Mouse (Mus musculus) CH12.LX (cell line): ENCODE results near the gene Gtf2h1. TPM values are rescaled to one million over a fixed set of nuclear protein-coding genes. Genes with fewer than 3 reads are reported as not detected.

ENCODE experiments used
- DNase-seq: peaks from one replicate; pipeline ENCODE4 v3.0.0-alpha.2; 2013; ENCODE audit errors: extremely low read depth
- H3K27ac ChIP-seq: 2 replicates; pipeline ENCODE4 v1.5.1; 2012; ENCODE audit warnings: low read depth, mild to moderate bottlenecking, control low read depth, moderate library complexity; ENCODE audit not compliant: insufficient read depth
- H3K27me3 ChIP-seq: replicated peaks from 2 replicates; pipeline ENCODE3; 2012; ENCODE audit warnings: inconsistent platforms
- H3K36me3 ChIP-seq, 2 experiments: replicated peaks in 1 of 2; 2 replicates each; pipeline versions ENCODE3 to v1.6.1; 2012; ENCODE audit warnings: inconsistent platforms in 1 of 2, low read length in 1 of 2, mild to moderate bottlenecking in 1 of 2, mixed read lengths in 1 of 2, moderate library complexity in 1 of 2; ENCODE audit not compliant: control insufficient read depth in 1 of 2, insufficient read depth in 1 of 2
- H3K4me1 ChIP-seq, 2 experiments: 2 replicates each; pipeline ENCODE4 v1.6.1; 2012; ENCODE audit warnings: inconsistent platforms in 1 of 2, moderate library complexity in 1 of 2; ENCODE audit not compliant: insufficient read depth in 2 of 2, control insufficient read depth in 1 of 2
- H3K4me2 ChIP-seq: 2 replicates; pipeline ENCODE4 v1.6.1; 2012; ENCODE audit warnings: low read depth, mild to moderate bottlenecking, control low read depth; ENCODE audit not compliant: poor library complexity, insufficient read depth, severe bottlenecking
- H3K4me3 ChIP-seq, 3 experiments: fragments of 150-350 bp in 1 of 3; sonication (generic) in 1 of 3; replicated peaks in 1 of 3; 2 replicates each; pipeline versions ENCODE3 to v1.5.1; 2011 to 2012; ENCODE audit warnings: low read depth in 2 of 3, low read length in 2 of 3, mild to moderate bottlenecking in 2 of 3, moderate library complexity in 2 of 3, control low read depth in 1 of 3, improper control_type of control experiment in 1 of 3, inconsistent platforms in 1 of 3, mixed read lengths in 1 of 3; ENCODE audit not compliant: poor library complexity in 1 of 3
- H3K79me2 ChIP-seq: replicated peaks from 2 replicates; pipeline ENCODE4 v1.6.1; 2012; ENCODE audit warnings: mild to moderate bottlenecking, moderate library complexity; ENCODE audit not compliant: control insufficient read depth, poor library complexity, insufficient read depth, severe bottlenecking; ENCODE audit errors: extremely low read depth
- H3K9ac ChIP-seq: 2 replicates; pipeline ENCODE4 v1.6.1; 2012; ENCODE audit warnings: low read depth, mild to moderate bottlenecking, control low read depth, moderate library complexity; ENCODE audit not compliant: insufficient read depth
- H3K9me3 ChIP-seq: replicated peaks from 2 replicates; pipeline ENCODE3; 2012; ENCODE audit warnings: low read length, inconsistent platforms, mixed read lengths
- CHD1 ChIP-seq: IDR thresholded peaks from 2 replicates; pipeline ENCODE4 v1.6.1; 2012; ENCODE audit warnings: low read depth, low read length, improper control_type of control experiment, inconsistent platforms
- CTCF ChIP-seq, 2 experiments: IDR thresholded peaks in 1 of 2; conservative IDR thresholded peaks in 1 of 2; 2 replicates each; pipeline ENCODE4 v1.5.1; 2011 to 2012; ENCODE audit warnings: low read depth in 2 of 2, low read length in 2 of 2, improper control_type of control experiment in 1 of 2, inconsistent platforms in 1 of 2, mild to moderate bottlenecking in 1 of 2, moderate library complexity in 1 of 2
- E2F4 ChIP-seq: IDR thresholded peaks from 2 replicates; pipeline ENCODE4 v1.6.1; 2011; ENCODE audit warnings: low read depth, low read length, improper control_type of control experiment; ENCODE audit not compliant: insufficient replicate concordance
- EP300 ChIP-seq: IDR thresholded peaks from 2 replicates; pipeline ENCODE4 v1.6.1; 2011; ENCODE audit warnings: low read length, improper control_type of control experiment
- GABPA ChIP-seq: IDR thresholded peaks from 2 replicates; pipeline ENCODE4 v1.6.1; 2012; ENCODE audit warnings: low read depth, low read length, improper control_type of control experiment, inconsistent platforms; ENCODE audit not compliant: insufficient replicate concordance
- HCFC1 ChIP-seq: IDR thresholded peaks from 2 replicates; pipeline ENCODE4 v1.6.1; 2012; ENCODE audit warnings: low read depth, mild to moderate bottlenecking, inconsistent platforms, low read length, improper control_type of control experiment
- IRF4 ChIP-seq: IDR thresholded peaks from 2 replicates; pipeline ENCODE4 v1.6.1; 2014; ENCODE audit warnings: low read depth, mild to moderate bottlenecking, inconsistent platforms, low read length, improper control_type of control experiment
- JUN ChIP-seq: IDR thresholded peaks from 2 replicates; pipeline ENCODE4 v1.6.1; 2011; ENCODE audit warnings: low read depth, mild to moderate bottlenecking, low read length, improper control_type of control experiment, moderate library complexity; ENCODE audit not compliant: insufficient read depth
- JUND ChIP-seq: conservative IDR thresholded peaks from 2 replicates; pipeline ENCODE4 v1.6.1; 2011; ENCODE audit warnings: low read depth, low read length, improper control_type of control experiment
- KAT2A ChIP-seq: IDR thresholded peaks from 2 replicates; pipeline ENCODE4 v1.6.1; 2012; ENCODE audit warnings: low read length, improper control_type of control experiment, inconsistent platforms; ENCODE audit not compliant: insufficient replicate concordance
- MAZ ChIP-seq: IDR thresholded peaks from 2 replicates; pipeline ENCODE4 v1.6.1; 2012; ENCODE audit warnings: low read depth, mild to moderate bottlenecking, inconsistent platforms, low read length, improper control_type of control experiment, moderate library complexity
- MXI1 ChIP-seq: IDR thresholded peaks from 2 replicates; pipeline ENCODE4 v1.6.1; 2011; ENCODE audit warnings: mild to moderate bottlenecking, low read depth, low read length, improper control_type of control experiment
- NELFE ChIP-seq: IDR thresholded peaks from 2 replicates; pipeline ENCODE4 v1.6.1; 2011; ENCODE audit warnings: low read depth, low read length, improper control_type of control experiment
- POLR2A ChIP-seq: IDR thresholded peaks from 2 replicates; pipeline ENCODE4 v1.6.1; 2011; ENCODE audit warnings: low read depth, mild to moderate bottlenecking, improper control_type of control experiment, low read length
- POLR2AphosphoS2 ChIP-seq: IDR thresholded peaks from 2 replicates; pipeline ENCODE4 v1.6.1; 2011; ENCODE audit warnings: low read depth, low read length, improper control_type of control experiment
- RAD21 ChIP-seq: IDR thresholded peaks from 2 replicates; pipeline ENCODE4 v1.6.1; 2011; ENCODE audit warnings: low read depth, mild to moderate bottlenecking, low read length, improper control_type of control experiment, moderate library complexity
- RCOR1 ChIP-seq: conservative IDR thresholded peaks from 2 replicates; pipeline ENCODE4 v1.6.1; 2012; ENCODE audit warnings: low read depth, mild to moderate bottlenecking, inconsistent platforms, low read length, improper control_type of control experiment
- SMC3 ChIP-seq: IDR thresholded peaks from 2 replicates; pipeline ENCODE4 v1.6.1; 2011; ENCODE audit warnings: low read depth, low read length, improper control_type of control experiment
- TBP ChIP-seq: conservative IDR thresholded peaks from 2 replicates; pipeline ENCODE4 v1.6.1; 2011; ENCODE audit warnings: low read depth, low read length, improper control_type of control experiment
- USF1 ChIP-seq: IDR thresholded peaks from 2 replicates; pipeline ENCODE4 v1.6.1; 2014; ENCODE audit warnings: low read depth, mild to moderate bottlenecking, inconsistent platforms, low read length, improper control_type of control experiment
- USF2 ChIP-seq: conservative IDR thresholded peaks from 2 replicates; pipeline ENCODE4 v1.6.1; 2011; ENCODE audit warnings: low read depth, low read length, improper control_type of control experiment
- ZC3H11A ChIP-seq: IDR thresholded peaks from 2 replicates; pipeline ENCODE4 v1.6.1; 2012; ENCODE audit warnings: low read depth, mild to moderate bottlenecking, inconsistent platforms, low read length, improper control_type of control experiment
- ZKSCAN1 ChIP-seq: IDR thresholded peaks from 2 replicates; pipeline ENCODE4 v1.6.1; 2012; ENCODE audit warnings: low read depth, inconsistent platforms, low read length, improper control_type of control experiment, borderline replicate concordance
- ZMIZ1 ChIP-seq: IDR thresholded peaks from 2 replicates; pipeline ENCODE4 v1.6.1; 2012; ENCODE audit warnings: low read depth, mild to moderate bottlenecking, inconsistent platforms, low read length, improper control_type of control experiment
- ZNF384 ChIP-seq: IDR thresholded peaks from 2 replicates; pipeline ENCODE4 v1.6.1; 2012; ENCODE audit warnings: low read depth, low read length, improper control_type of control experiment, inconsistent platforms
- dilution Hi-C: fragments of 300-500 bp; cut with MboI; formaldehyde crosslinking; loops from 2 replicates; pipeline ENCODE4 v1.14.3; 2020; ENCODE audit warnings: low sequenced_read_pairs; ENCODE audit not compliant: extremely low pct_unique_long_range_greater_than_20kb, extremely low pct_ligation_motif_present
- in situ Hi-C: fragments of 300-500 bp; cut with MboI; formaldehyde crosslinking; loops from 3 replicates; pipeline ENCODE4 v1.14.3; 2019; ENCODE audit warnings: low sequenced_read_pairs, low pct_ligation_motif_present, low pct_unique_long_range_greater_than_20kb, mixed read lengths
- polyA plus RNA-seq: library from polyadenylated mRNA; unstranded; fragments of >175 nt; gene quantifications from 2 replicates; pipeline ENCODE4 v1.2.1, GENCODE M21; 2012; ENCODE audit warnings: low read depth; ENCODE audit not compliant: insufficient read length
- total RNA-seq, 2 experiments: library from RNA; depleted of rRNA; stranded (reverse); fragments of 300-350 nt in 1 of 2; fragments of >200 nt in 1 of 2; gene quantifications; 2 replicates each; pipeline ENCODE4 v1.2.3; 2012 to 2014

Gene Gtf2h1
- total and polyA plus RNA-seq, 3 experiments = 79.2 to 172 (median 161) TPM

- Histone ChIP-seq H3K9ac (no peak overlapping the region), H3K79me2 (0 out of 2 replicates have a peak, but pooled peaks cover 3% of the 10 kb centered on the region), H3K36me3 (peaks cover 62 to 78% of the 10 kb centered on the region in 2 experiments), H3K27ac (no peak overlapping the region), H3K4me2 (no peak overlapping the region), H3K27me3 (no peaks in the 10 kb centered on the region), H3K9me3 (no peaks in the 10 kb centered on the region), H3K4me3 (no peak overlapping the region), H3K4me1 (peaks cover 0 to 16% of the 10 kb centered on the region in 2 experiments; a peak in 2 of 4 replicates)
- DNase-seq = no peak
- dilution Hi-C loops (no loop called here), in situ Hi-C loops (no loop called here)
- TF ChIP-seq SMC3 (no peak), MAZ (no peak), RAD21 (no peak)
Measured at GRCm38 (mm10) chr7:46852666-46853065, 56.8 kb downstream of the Gtf2h1 start.

DNA sequence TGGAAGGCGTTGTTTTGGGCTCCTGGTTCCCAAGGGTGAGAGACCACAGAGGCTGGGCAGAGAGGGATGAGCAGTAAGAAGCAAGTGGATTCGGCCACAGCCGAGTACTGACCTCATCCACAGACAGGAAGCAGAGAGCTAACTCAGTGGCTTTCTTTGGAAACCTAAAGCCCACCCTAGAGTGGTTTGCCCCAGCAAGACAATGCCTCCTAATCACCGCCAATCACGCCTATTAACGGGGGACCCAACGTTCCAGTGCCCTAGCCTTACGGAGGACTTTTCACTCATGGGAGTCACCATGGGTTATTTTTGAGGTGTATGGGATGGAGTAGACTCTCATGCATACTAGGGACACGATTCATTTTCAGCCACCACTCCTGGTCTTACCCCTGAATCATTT lies 57.5 kb downstream of the Gtf2h1 start:
- H3K9me3 ChIP-seq = no peaks in the 10 kb centered on the region
- H3K4me3 ChIP-seq = no peak overlapping the region
- H3K27me3 ChIP-seq = no peaks in the 10 kb centered on the region
- TF ChIP-seq ZMIZ1 (no peak), POLR2A (0 out of 2 replicates have a peak, but pooled peaks have one; percentile 11)
- H3K4me2 ChIP-seq = no peak overlapping the region
- in situ Hi-C loops = no loop called here
- H3K27ac ChIP-seq = no peak overlapping the region
- H3K4me1 ChIP-seq = peaks cover 0 to 13% of the 10 kb centered on the region in 2 experiments; a peak in 2 of 4 replicates
- dilution Hi-C loops = no loop called here
- H3K36me3 ChIP-seq = peaks cover 62 to 74% of the 10 kb centered on the region in 2 experiments
- DNase-seq = no peak
- 0 out of 2 replicates have a peak, but pooled peaks cover 3% of the 10 kb centered on the region for H3K79me2 ChIP-seq
- H3K9ac ChIP-seq = no peak overlapping the region

DNA sequence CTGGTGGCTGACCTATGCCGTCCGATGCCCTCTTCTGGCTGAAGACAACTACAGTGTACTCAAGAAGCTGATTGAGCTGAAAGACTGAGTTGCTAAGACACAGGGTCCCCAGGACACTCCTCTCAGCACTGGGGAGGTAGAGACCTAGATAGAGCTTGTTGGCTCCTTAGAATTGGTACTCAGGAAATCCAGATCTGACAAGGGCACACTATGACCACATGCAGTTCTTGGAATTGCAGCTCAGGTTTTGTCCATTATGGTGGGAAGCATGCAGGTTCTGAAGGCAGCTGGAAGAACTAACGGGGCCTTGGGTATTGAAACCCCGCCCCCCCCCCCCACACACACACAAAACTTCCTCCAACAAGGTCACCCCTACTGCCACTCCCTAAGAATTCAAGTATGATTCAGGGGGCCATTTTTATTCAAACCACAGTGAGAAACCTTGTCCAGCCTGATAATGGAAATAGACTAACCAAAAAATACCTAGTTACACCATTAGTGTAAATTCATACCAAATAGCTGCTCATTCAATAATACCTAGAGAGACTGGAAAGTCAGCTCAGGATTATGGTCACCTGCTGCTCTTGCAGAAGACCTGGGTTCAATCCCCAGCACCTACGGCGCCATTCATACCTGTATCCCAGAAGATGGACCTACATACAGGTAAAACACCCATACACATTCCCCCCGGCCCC lies 60.1 kb downstream of the Gtf2h1 start:
- no peaks in the 10 kb centered on the region for H3K27me3 ChIP-seq
- no peak overlapping the region for H3K4me2 ChIP-seq
- H3K4me3 ChIP-seq = no peak overlapping the region
- H3K9me3 ChIP-seq = no peaks in the 10 kb centered on the region
- no peak for DNase-seq
- peaks cover 0 to 3% of the 10 kb centered on the region in 2 experiments; a peak in 1 of 4 replicates for H3K4me1 ChIP-seq
- H3K9ac ChIP-seq = no peak overlapping the region
- no peak overlapping the region for H3K27ac ChIP-seq
- in situ Hi-C loops (no loop called here), dilution Hi-C loops (no loop called here)
- H3K36me3 ChIP-seq = peaks cover 42 to 51% of the 10 kb centered on the region in 2 experiments
- H3K79me2 ChIP-seq = no peaks in the 10 kb centered on the region
- TF ChIP-seq IRF4 (no peak), ZMIZ1 (peak; percentile 17; the same call in 1 of the 2 replicates), RCOR1 (no peak), ZKSCAN1 (no peak), CHD1 (no peak), JUN (no peak), ZNF384 (no peak), GABPA (no peak), JUND (no peak), ZC3H11A (no peak), E2F4 (no peak), TBP (no peak), MXI1 (no peak), POLR2AphosphoS2 (peak; percentile 96), SMC3 (no peak), USF2 (no peak), MAZ (no peak), RAD21 (no peak), HCFC1 (no peak), EP300 (no peak), USF1 (no peak), KAT2A (no peak), CTCF (conservative IDR thresholded peaks at IDR 0.05 in 1 of 2, IDR thresholded peaks at IDR 0.05 in 1 of 2; ENCODE audit: low read depth in 2 of 2, low read length in 2 of 2) (0 out of 4 replicates have a peak, but pooled peaks of 1 of the 2 experiments have one; percentile 4), NELFE (no peak)
